Mouse (Mus musculus) activated CD4-positive, CD25-positive, alpha-beta regulatory T cell, adult 4 months (primary cell): ENCODE measurements around the gene Cox8b. TPM values are rescaled to one million over a fixed set of nuclear protein-coding genes. Genes with fewer than 3 reads are reported as not detected.
"Not testable (repeated sequence)": the region's sequence is repeated elsewhere in the genome, so short reads cannot be mapped to it uniquely, and the experiment has no call there.

Source experiments
- ATAC-seq: one replicate; pipeline ENCODE4 v1.8.0; 2017
- polyA plus RNA-seq, 2 experiments: library from polyadenylated mRNA; unstranded; fragments of 100-300 nt; shearing (Covaris generic); gene quantifications; one replicate each; pipeline ENCODE4 v1.2.1; 2017

Cox8b gene
- polyA plus RNA-seq, 2 experiments from 2014 or later = not detected

- ATAC-seq = no peak
These were observed 12.7 kb upstream of the Cox8b start for GRCm38 (mm10) chr7:140912846-140913482.

GRCm38 (mm10) chr7:140912293-140912692 is 12.0 kb upstream of the Cox8b start:
- no peak for ATAC-seq

GRCm38 (mm10) chr7:140908634-140909107 is 8.4 kb upstream of the Cox8b start:
- ATAC-seq = peak; percentile 76

GRCm38 (mm10) chr7:140908181-140908580 is 7.9 kb upstream of the Cox8b start:
- no peak for ATAC-seq

- ATAC-seq = no peak
These were observed 7.5 kb upstream of the Cox8b start for GRCm38 (mm10) chr7:140907697-140908096.

- no peak for ATAC-seq
These were observed 6.9 kb upstream of the Cox8b start for GRCm38 (mm10) chr7:140907131-140907530.

- no peak for ATAC-seq
These were observed 5.4 kb upstream of the Cox8b start for GRCm38 (mm10) chr7:140905642-140906081.

- no peak for ATAC-seq
These were observed 3.0 kb upstream of the Cox8b start for GRCm38 (mm10) chr7:140903212-140903611.

GRCm38 (mm10) chr7:140902036-140902875 is 2.0 kb upstream of the Cox8b start:
- no peak for ATAC-seq

- ATAC-seq = no peak
These were observed 1.1 kb downstream of the Cox8b start for GRCm38 (mm10) chr7:140899121-140899520.

GRCm38 (mm10) chr7:140897863-140898262 is 2.4 kb downstream of the Cox8b start:
- ATAC-seq = no peak

- no peak for ATAC-seq
These were observed 5.6 kb downstream of the Cox8b start for GRCm38 (mm10) chr7:140894611-140895010.

- ATAC-seq = no peak
These were observed 6.2 kb downstream of the Cox8b start for GRCm38 (mm10) chr7:140894031-140894430.

GRCm38 (mm10) chr7:140890636-140891035 is 9.6 kb downstream of the Cox8b start:
- ATAC-seq = not testable (repeated sequence)

GRCm38 (mm10) chr7:140882469-140882803 is 17.8 kb downstream of the Cox8b start:
- ATAC-seq = no peak

- peak; percentile 95 for ATAC-seq
These were observed 18.4 kb downstream of the Cox8b start, which contains the start of the genes Psmd13 and Sirt3 for GRCm38 (mm10) chr7:140881696-140882468. Psmd13 (plus strand) TSS chr7:140881968. Sirt3 (minus strand) TSS chr7:140882309.

GRCm38 (mm10) chr7:140880865-140881515 is 19.3 kb downstream of the Cox8b start:
- no peak for ATAC-seq

GRCm38 (mm10) chr7:140880419-140880818 is 19.8 kb downstream of the Cox8b start:
- ATAC-seq = no peak

- no peak for ATAC-seq
These were observed 20.9 kb downstream of the Cox8b start for GRCm38 (mm10) chr7:140879355-140879754.

GRCm38 (mm10) chr7:140877364-140877763 is 22.9 kb downstream of the Cox8b start:
- no peak for ATAC-seq

GRCm38 (mm10) chr7:140874224-140874623 is 26.0 kb downstream of the Cox8b start:
- ATAC-seq = no peak

- no peak for ATAC-seq
These were observed 35.5 kb downstream of the Cox8b start for GRCm38 (mm10) chr7:140864761-140865160.
